Mouse (Mus musculus) lung, embryonic 14.5 days (tissue): ENCODE measurements around the gene Ntan1. TPM values are rescaled to one million over a fixed set of nuclear protein-coding genes. Genes with fewer than 3 reads are reported as not detected.

Experiments
- ATAC-seq: fragments of 200-750 bp; cut with Nextera tagmentation; 2 replicates; pipeline ENCODE4 v1.8.0; 2017; ENCODE audit warnings: mild to moderate bottlenecking, moderate TSS enrichment, moderate library complexity; ENCODE audit not compliant: insufficient read depth
- DNase-seq: peaks from one replicate; pipeline ENCODE4 v3.0.0-alpha.2; 2015
- H3K27ac ChIP-seq: fragments of 300-500 bp; sonication (generic); 2 replicates; pipeline ENCODE4 v1.5.1; 2014; ENCODE audit warnings: low read depth, mild to moderate bottlenecking, moderate library complexity
- H3K27me3 ChIP-seq: fragments of 300-500 bp; sonication (generic); 2 replicates; pipeline ENCODE4 v1.6.1; 2014; ENCODE audit warnings: low read length, control low read depth; ENCODE audit not compliant: insufficient read depth
- H3K36me3 ChIP-seq: fragments of 300-500 bp; sonication (generic); 2 replicates; pipeline ENCODE4 v1.6.1; 2014; ENCODE audit warnings: control low read depth; ENCODE audit not compliant: insufficient read depth
- H3K4me1 ChIP-seq: fragments of 300-500 bp; sonication (generic); 2 replicates; pipeline ENCODE4 v1.6.1; 2014; ENCODE audit warnings: antibody characterized with exemption, control low read depth; ENCODE audit not compliant: insufficient read depth
- H3K4me2 ChIP-seq: fragments of 300-500 bp; sonication (generic); 2 replicates; pipeline ENCODE4 v1.6.1; 2014; ENCODE audit warnings: mild to moderate bottlenecking
- H3K4me3 ChIP-seq: fragments of 300-500 bp; sonication (generic); 2 replicates; pipeline ENCODE4 v1.5.1; 2014; ENCODE audit warnings: low read depth, low read length
- H3K9ac ChIP-seq: fragments of 300-500 bp; sonication (generic); 2 replicates; pipeline ENCODE4 v1.6.1; 2014
- H3K9me3 ChIP-seq: fragments of 300-500 bp; sonication (generic); 2 replicates; pipeline ENCODE4 v1.6.1; 2016; ENCODE audit warnings: low read depth, low read length, control low read depth
- CTCF ChIP-seq: IDR thresholded peaks from 2 replicates; pipeline ENCODE4 v1.5.1; 2016; ENCODE audit warnings: antibody characterized with exemption, low read depth
- WGBS: fragments of 180-500 bp; shearing (Covaris S2); extraction: QIAGEN DNeasy Blood & Tissue Kit; methylation state at CpG from one replicate; pipeline ENCODE4 v1.1.7; 2014; 5-methylcytosine and 5-hydroxymethylcytosine counted together
- polyA plus RNA-seq: library from polyadenylated mRNA; unstranded; fragments of >200 nt; fragmentation: Nextera tagmentation; extraction: Ambion mirVana; gene quantifications from 2 replicates; pipeline ENCODE4 v1.2.1, GENCODE M21; 2014

Ntan1 gene
- polyA plus RNA-seq, 1 experiment from 2014 or later = 162 TPM

DNA sequence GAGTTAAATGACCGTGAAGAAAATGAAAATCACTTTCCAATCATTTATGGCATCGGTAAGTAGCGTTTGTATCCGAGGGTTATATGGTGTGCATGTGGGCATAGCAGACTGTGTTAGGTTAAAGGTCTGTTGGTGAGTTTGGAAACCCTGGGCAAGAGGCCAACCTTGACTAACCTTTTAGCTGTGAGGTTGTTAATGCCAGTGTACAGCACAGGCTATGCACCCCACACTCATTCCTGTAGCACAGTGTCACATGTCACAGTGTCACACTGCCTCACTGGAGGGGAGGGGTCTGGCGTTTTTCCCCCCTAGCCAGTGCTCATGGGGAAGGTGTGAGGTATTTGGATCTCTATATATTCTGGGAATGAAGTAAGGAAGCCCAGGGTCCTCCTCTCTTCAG lies 13.0 kb downstream of the Ntan1 start:
- Histone ChIP-seq H3K4me1 (no peaks in the 10 kb centered on the region), H3K4me2 (no peak overlapping the region), H3K27ac (no peak overlapping the region), H3K4me3 (no peak overlapping the region), H3K27me3 (no peaks in the 10 kb centered on the region), H3K9me3 (no peaks in the 10 kb centered on the region), H3K36me3 (peaks cover 97% of the 10 kb centered on the region), H3K9ac (no peak overlapping the region)
- ATAC-seq (no peak), DNase-seq (no peak)
- 83% methylated on average over 5 of the region's 5 CpGs for WGBS
- TF ChIP-seq CTCF = no peak

DNA sequence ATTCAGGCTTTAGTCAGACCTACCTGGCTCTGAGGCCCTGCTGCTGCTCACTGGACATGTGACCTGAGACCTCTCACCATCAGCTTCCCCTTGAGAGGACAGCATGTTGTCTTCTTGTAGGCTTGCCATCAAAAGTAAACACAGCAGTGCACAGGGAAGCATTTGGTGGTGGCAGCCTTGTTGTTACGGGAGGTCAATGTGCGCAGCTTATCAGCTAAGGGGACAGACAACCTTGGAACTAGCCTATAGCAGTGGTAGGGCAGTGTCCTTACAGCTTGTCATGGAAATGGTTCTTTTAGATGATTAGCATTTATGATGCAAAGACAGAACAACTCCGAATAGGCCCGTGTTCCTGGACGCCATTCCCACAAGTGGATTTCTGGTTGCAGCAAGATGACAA lies 15.7 kb downstream of the Ntan1 start:
- Histone ChIP-seq H3K4me1 (no peaks in the 10 kb centered on the region), H3K27me3 (no peaks in the 10 kb centered on the region), H3K4me3 (no peak overlapping the region), H3K4me2 (no peak overlapping the region), H3K36me3 (peaks cover 99% of the 10 kb centered on the region), H3K9me3 (no peaks in the 10 kb centered on the region), H3K27ac (no peak overlapping the region), H3K9ac (no peak overlapping the region)
- no peak for TF ChIP-seq CTCF
- ATAC-seq = no peak
- no peak for DNase-seq
- 92% methylated on average over 5 of the region's 5 CpGs for WGBS

DNA sequence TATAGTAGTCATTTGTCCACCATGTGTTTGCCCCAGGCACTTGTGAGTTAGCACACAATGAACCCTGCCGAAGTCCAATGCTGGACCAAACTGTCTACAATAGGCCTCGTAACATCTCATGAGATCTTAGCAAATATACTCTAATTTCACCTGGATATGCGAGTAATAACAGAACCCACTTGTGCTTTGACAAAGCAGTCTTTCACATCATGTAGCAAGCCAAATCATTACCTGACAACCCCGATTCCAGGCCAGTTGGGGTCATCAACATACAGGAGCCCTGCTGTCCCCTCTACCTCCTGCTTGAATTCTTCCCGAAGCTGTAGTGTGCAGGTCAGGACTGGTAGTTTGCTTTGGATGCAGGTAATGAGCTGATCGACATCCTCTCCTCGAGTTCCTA lies 21.4 kb downstream of the Ntan1 start:
- Histone ChIP-seq H3K27ac (no peak overlapping the region), H3K9me3 (no peaks in the 10 kb centered on the region), H3K4me1 (no peaks in the 10 kb centered on the region), H3K4me3 (no peak overlapping the region), H3K9ac (no peak overlapping the region), H3K36me3 (peaks cover 89% of the 10 kb centered on the region), H3K27me3 (no peaks in the 10 kb centered on the region), H3K4me2 (no peak overlapping the region)
- no peak for ATAC-seq
- WGBS = 76% methylated on average over 7 of the region's 7 CpGs
- no peak for TF ChIP-seq CTCF
- DNase-seq = no peak

DNA sequence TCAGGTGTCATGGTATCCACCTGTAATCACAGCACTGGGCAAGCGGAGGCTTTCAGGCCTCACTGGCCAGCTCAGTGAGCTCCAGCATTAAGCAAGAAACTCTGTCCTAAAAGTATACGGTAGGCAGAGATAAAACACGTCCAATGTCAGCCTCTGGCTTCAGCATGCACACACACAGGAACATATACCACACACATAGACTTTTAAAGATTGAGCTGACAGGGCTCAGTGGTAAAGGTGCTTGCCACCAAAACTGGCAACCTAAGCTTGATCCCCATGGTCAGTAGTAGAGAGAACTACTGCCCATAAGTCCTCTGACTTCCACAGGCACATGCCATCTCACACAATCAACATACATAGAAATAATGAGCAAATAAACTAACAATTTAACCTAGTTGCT lies 22.3 kb downstream of the Ntan1 start:
- no peaks in the 10 kb centered on the region for H3K4me1 ChIP-seq
- no peaks in the 10 kb centered on the region for H3K9me3 ChIP-seq
- TF ChIP-seq CTCF = no peak
- DNase-seq = no peak
- no peak overlapping the region for H3K27ac ChIP-seq
- ATAC-seq = no peak
- peaks cover 84% of the 10 kb centered on the region for H3K36me3 ChIP-seq
- H3K9ac ChIP-seq = no peak overlapping the region
- no peak overlapping the region for H3K4me2 ChIP-seq
- H3K4me3 ChIP-seq = no peak overlapping the region
- 90% methylated on average over 3 of the region's 3 CpGs for WGBS
- H3K27me3 ChIP-seq = no peaks in the 10 kb centered on the region

DNA sequence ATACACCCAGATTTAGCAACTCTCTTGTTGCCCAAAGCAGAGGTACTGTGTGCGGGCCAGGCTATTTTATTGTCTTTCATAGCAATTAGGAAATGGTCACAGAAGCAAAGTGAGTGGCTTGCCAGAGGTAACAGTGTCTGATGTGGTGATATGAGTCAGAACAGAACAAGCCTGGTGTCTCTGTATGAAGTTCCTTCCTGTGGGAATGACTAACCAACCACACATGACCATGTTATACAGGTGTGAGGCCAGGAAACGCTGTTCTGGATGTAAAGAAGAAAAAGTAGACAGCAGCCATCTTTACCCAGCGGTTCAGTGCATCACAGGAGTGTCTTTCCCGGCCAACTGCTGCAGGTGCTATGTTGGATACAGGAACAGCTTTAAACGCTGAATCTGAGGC lies 26.4 kb downstream of the Ntan1 start:
- peaks cover 71% of the 10 kb centered on the region for H3K36me3 ChIP-seq
- ATAC-seq (no peak), DNase-seq (no peak)
- H3K4me2 ChIP-seq = no peak overlapping the region
- H3K4me3 ChIP-seq = no peak overlapping the region
- 94% methylated on average over 5 of the region's 5 CpGs for WGBS
- H3K9ac ChIP-seq = no peak overlapping the region
- no peak overlapping the region for H3K27ac ChIP-seq
- H3K27me3 ChIP-seq = no peaks in the 10 kb centered on the region
- no peak for TF ChIP-seq CTCF
- H3K9me3 ChIP-seq = no peaks in the 10 kb centered on the region
- no peaks in the 10 kb centered on the region for H3K4me1 ChIP-seq

DNA sequence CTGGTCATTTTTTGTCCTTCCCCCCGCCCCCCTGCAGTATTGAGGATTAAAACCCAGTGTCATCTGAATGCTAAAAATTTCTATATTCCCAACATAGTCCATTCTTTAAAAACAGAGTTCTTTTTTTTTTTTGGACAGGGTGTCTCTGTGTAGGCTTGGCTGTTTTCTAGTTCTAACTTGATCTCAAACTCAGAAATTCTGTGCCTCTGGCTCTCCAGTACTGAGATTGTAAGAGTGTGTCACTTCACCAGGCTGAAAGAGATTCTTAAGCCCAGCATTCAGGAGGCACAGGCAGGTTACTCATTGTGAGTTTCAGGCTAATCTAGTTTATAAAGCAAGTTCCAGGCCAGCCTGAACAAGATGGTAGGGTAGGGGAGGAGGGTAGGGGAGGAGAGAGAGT lies 28.0 kb downstream of the Ntan1 start:
- TF ChIP-seq CTCF = no peak
- no peaks in the 10 kb centered on the region for H3K9me3 ChIP-seq

DNA sequence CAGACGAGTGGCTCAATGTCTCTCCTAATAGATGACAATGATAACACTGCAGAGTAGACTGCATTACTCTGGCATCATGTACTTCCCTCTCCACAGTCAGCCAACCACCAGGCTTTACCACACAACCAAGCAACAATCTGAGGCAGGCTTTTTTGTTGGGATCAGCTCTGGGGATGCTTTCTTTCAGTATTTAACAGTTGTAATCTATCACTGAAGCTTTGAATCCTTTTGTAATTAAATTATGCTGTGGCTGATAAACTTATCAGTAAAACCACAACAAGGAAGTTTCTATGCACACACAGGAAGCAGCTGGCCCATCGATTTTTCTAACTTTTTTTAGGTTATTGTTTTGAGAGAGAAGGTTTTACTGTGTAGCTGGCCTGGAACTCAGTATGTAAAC lies 29.7 kb downstream of the Ntan1 start:
- Histone ChIP-seq H3K36me3 (peaks cover 57% of the 10 kb centered on the region), H3K4me1 (no peaks in the 10 kb centered on the region), H3K4me2 (no peak overlapping the region), H3K27ac (no peak overlapping the region), H3K9ac (no peak overlapping the region), H3K9me3 (no peaks in the 10 kb centered on the region), H3K4me3 (no peak overlapping the region), H3K27me3 (no peaks in the 10 kb centered on the region)
- ATAC-seq (no peak), DNase-seq (no peak)
- WGBS = 47% methylated on average over 2 of the region's 2 CpGs
- TF ChIP-seq CTCF = no peak

More for the DNA sequence above, 28.0 kb downstream of the Ntan1 start:
- H3K4me3 ChIP-seq = no peak overlapping the region
- peaks cover 62% of the 10 kb centered on the region for H3K36me3 ChIP-seq
- 87% methylated on average over 1 of the region's 1 CpGs for WGBS
- no peak for DNase-seq
- no peak for ATAC-seq
- H3K27me3 ChIP-seq = no peaks in the 10 kb centered on the region
- H3K4me1 ChIP-seq = no peaks in the 10 kb centered on the region
- no peak overlapping the region for H3K4me2 ChIP-seq
- H3K9ac ChIP-seq = no peak overlapping the region
- H3K27ac ChIP-seq = no peak overlapping the region

DNA sequence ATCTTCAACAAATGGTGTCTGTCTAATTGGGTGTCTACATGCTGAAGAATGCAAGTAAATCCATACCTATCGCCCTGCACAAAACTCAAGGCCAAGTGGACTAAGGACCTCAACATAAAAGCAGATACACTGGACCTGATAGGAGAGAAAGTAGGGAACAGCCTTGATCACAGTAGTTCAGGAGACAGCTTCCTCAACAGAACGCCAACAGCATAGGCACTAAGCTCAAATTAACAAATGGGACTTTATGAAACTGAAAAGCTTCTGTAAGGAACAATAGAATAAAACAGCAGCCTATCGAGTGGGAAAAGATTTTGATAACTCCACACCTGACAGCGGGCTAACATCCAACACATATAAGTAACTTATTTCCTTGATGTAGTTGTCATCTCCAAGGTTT lies 32.8 kb downstream of the Ntan1 start:
- Histone ChIP-seq H3K27me3 (no peaks in the 10 kb centered on the region), H3K9ac (no peak overlapping the region), H3K4me3 (no peak overlapping the region), H3K9me3 (no peaks in the 10 kb centered on the region), H3K4me2 (no peak overlapping the region), H3K36me3 (peaks cover 60% of the 10 kb centered on the region), H3K4me1 (no peaks in the 10 kb centered on the region), H3K27ac (no peak overlapping the region)
- DNase-seq (no peak), ATAC-seq (no peak)
- no peak for TF ChIP-seq CTCF
- 93% methylated on average over 4 of the region's 4 CpGs for WGBS
